Mouse (Mus musculus) kidney, adult 18-20 months (tissue): ENCODE measurements around the gene Creld1.

Source experiments
- DNase-seq: peaks from one replicate; pipeline ENCODE4 v3.0.0; 2021

Gene Creld1

DNA sequence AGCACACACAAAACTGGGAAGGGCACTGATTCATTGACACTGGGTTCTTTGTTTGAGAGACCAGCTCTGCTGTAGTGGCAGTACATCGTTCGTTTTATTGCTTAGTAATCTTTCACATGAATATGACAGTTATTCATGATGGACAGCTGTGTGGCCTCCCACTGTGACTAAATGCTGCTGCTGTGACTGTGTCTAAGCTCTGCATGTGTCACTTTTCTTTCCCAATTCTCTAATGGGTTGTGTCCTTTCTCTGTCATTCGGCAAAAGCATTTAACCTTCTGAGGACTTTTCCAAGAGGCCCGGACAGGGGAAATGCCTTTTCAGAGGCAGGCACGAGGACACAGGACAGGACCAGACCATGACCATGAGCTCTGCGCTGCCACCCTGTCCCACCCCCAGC lies 30.8 kb downstream of the Creld1 start:
- no peak for DNase-seq

GRCm38 (mm10) chr6:113514600-113514999 lies 31.5 kb downstream of the Creld1 start:
- DNase-seq: no peak

DNA sequence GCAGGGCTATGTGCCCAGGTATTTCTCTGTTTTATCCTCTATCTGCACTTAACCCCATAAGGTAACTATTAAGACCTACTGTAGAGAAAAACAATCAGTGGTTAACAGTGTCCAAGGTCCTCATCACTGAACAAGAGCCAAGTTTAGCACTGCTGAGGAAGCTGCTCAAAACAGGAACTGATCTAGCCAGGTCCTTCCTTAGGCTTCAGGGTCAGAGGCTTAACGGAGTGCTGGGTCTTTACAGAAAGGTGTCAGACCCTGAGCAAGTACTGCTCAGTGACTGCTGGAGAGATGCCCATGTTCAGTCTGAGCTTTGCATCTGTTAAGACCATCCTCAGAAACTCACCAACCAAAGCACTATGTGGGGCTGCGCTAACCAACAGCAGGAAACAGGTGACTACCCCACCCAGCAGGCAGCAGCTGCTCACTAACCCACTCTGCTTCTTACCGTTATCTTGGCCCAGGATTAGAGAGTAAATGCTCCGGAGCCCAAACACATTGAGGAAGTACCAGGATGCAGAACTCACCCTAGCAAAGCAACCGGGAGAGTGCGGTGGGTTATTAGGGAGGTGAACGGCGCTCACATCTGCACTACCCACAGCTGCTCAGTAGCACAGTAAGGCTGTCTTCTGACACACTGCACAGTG lies 34.5 kb downstream of the Creld1 start:
- no peak for DNase-seq

GRCm38 (mm10) chr6:113522310-113522709 lies 39.2 kb downstream of the Creld1 start:
- no peak for DNase-seq

DNA sequence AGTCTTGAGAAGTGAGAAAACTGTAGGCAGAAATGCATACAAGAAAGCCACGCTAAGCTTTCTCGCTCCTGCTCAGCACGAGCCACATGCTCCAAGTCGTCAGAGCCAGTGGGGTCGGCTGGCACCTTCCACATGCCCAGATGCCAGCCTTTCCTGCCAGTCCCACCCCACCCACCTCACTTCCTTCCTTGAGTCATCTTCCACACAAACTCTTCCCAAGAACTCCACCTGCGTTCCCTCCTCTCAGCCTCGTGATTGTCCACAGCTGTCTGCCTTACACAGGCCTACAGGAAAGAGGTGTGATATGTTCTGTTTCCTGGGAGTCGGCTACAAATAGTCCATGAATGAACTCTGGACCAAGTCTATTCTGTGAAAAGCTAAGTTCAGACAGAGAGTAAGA lies 40.3 kb downstream of the Creld1 start:
- DNase-seq: no peak

DNA sequence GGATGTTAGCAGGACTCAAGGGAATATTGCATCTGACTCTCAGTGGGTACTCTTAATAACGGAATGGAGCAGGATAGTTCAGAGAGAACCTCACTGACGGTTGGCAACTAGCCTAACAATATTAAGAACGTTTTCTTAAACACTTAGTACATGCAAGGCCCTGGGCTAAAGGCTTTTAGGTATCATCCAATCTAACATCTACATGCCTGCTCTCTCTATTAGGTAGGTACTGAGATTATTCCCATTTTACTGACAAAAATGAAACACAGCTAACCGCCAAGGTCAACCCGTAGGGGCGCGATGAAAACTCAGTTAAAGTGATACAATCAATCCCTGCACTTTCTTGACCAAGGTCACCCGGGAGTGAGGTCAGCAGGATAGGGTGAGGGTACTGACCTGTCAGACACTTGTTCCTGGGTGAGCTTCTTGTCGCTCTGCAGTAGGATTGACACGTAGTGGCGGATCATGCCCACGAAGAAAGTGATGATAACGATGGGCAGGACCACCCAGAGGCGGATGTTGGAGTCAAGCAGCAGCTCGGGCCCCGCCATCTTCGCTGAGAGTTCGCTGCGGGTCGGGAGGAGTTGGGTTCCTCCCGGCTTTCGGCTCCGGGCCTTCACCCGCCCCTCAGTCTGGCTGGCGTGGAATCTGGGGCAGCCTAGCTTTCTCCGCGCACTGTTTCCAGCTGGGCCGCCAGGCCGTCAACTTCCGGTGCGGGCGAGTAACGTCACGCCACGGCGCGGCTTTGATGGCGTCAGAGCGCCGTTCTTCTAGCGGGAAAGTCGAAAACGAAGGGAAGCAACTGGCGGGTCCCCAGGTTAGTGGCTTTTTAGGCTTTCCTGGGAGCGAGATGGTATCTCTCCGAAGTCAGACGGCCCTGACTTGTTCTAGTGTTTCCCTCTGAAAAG lies 48.1 kb downstream of the Creld1 start, which contains the start of the genes Emc3 and Fancd2:
Gene Emc3, minus strand, starts transcription at position 721 of the 908 bp plus-strand sequence.
Gene Fancd2, plus strand, starts transcription at position 751 of the 908 bp plus-strand sequence.
- peak; percentile 93 for DNase-seq

DNA sequence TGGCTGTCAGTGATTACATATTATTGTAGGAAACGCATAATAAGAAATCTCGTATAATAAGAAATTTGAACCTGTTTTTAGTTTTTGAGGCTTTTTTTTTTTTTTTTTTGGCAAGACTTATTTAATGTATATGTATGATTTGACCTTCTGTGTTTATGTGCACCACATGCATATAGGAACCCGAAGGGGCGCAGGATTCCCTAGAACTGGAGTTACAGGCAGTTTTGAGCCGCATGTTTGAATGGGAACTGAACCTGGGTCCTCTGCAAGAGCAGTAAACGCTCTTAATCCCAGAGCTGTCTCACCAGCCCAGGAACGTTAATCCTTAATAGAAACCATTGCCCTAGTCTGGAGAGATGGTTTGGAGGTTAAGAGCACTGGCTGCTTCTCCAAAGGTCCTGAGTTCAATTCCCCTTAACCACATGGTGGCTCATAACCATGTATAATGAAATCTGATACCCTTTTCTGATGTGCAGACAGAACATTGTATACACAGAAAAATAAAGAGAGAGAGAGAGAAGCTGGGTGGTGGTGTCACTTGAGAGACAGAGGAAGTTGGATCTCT lies 48.8 kb downstream of the Creld1 start:
- DNase-seq: no peak

- DNase-seq: no peak
Measured at GRCm38 (mm10) chr6:113534886-113535285, 51.8 kb downstream of the Creld1 start.

DNA sequence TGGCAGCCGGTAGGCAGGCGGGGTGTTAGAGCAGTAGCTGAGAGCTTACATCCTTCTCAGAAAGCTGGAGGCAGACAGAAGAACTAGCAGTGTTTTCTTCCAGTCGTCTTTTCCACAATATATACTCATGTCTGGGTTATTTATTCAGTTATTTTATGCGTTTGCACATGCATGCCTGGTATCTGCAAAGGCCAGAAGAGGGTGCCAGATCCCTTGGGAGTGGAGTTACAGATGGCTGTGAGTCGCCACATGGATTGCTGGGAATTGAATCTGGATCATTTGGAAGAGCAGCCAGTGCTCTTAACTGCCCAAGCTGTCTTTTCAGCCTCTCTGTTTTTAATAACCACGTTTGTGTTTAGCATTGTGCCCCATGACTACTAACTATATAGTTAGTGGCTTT lies 58.5 kb downstream of the Creld1 start:
- DNase-seq: no peak
